Mouse (Mus musculus) left cerebral cortex, postnatal 10 days (tissue): ENCODE data around the gene Clec18a. TPM values are rescaled to one million over a fixed set of nuclear protein-coding genes. Genes with fewer than 3 reads are reported as not detected.
A peak's percentile ranks its signal among the peaks of the same experiment; 100 is the strongest.
"Not testable (repeated sequence)": the region's sequence is repeated elsewhere in the genome, so short reads cannot be mapped to it uniquely, and the experiment has no call there.

Experiments used
- DNase-seq, 2 experiments: peaks; one replicate each; pipeline ENCODE4 v3.0.0; 2021 to 2022; ENCODE audit warnings: low spot score in 2 of 2, mixed read lengths in 1 of 2; ENCODE audit errors: extremely low spot score in 1 of 2
- intact Hi-C: fragments of 180-260 bp; cut with DNase I; formaldehyde crosslinking; loops from one replicate; pipeline ENCODE4 v1.15.1; 2025
- microRNA-seq: library from miRNA; unstranded; fragments of <30 nt; microRNA quantifications from one replicate; pipeline ENCODE4 v1.2.0, GENCODE M21; 2022
- total RNA-seq, 2 experiments: library from RNA; stranded (reverse); gene quantifications; 2 replicates each; pipeline ENCODE4 v1.2.3; 2021

Clec18a gene
- total RNA-seq, 2 experiments from 2014 or later, result 0.26 TPM; not detected in 1

GRCm38 (mm10) chr8:111027391-111027937, 64.8 kb downstream of the Clec18a start:
- peak; percentile 83 to 92 for DNase-seq
- intact Hi-C loops, result no loop called here

- intact Hi-C loops, result not testable (repeated sequence)
These were observed 65.6 kb downstream of the Clec18a start for GRCm38 (mm10) chr8:111026609-111027008.

GRCm38 (mm10) chr8:111010230-111010991, 81.8 kb downstream of the Clec18a start:
- intact Hi-C loops, result loop anchor here (10.0 kb wide), 1 partner anchor 154 kb away; no protein-coding TSS in a partner anchor

More at GRCm38 (mm10) chr8:111026609-111027008, 65.6 kb downstream of the Clec18a start:
- not testable (repeated sequence) for DNase-seq

More at GRCm38 (mm10) chr8:111010230-111010991, 81.8 kb downstream of the Clec18a start:
- DNase-seq, result not testable (repeated sequence)

Small RNA genes within 50 kb of the gene (microRNA-seq; reads per million reads assigned to microRNA genes)
- not detected for gene Gm24103
- not detected for gene Mir3473d

Other genes with a start within 250 kb of the Clec18a start
- 10 to 100 TPM; 50.8 to 59.0 TPM for gene Cog4, start 245.8 kb downstream of the Clec18a start, total RNA-seq
- gene Sf3b3, start 245.6 kb downstream of the Clec18a start, total RNA-seq, result 10 to 100 TPM; 56.0 to 58.3 TPM
- 10 to 100 TPM; 11.5 to 12.0 TPM for gene Fuk, start 189.9 kb downstream of the Clec18a start, total RNA-seq
- gene St3gal2, start 172.5 kb downstream of the Clec18a start, total RNA-seq, result 10 to 100 TPM; 85.5 to 86.1 TPM
- 10 to 100 TPM; 30.9 to 34.4 TPM for gene Ddx19a, start 94.6 kb downstream of the Clec18a start, total RNA-seq
- 10 to 100 TPM; 27.2 to 28.2 TPM for gene Ddx19b, start 60.7 kb downstream of the Clec18a start, total RNA-seq
- gene Aars, start 59.3 kb downstream of the Clec18a start, total RNA-seq, result 100 to 1,000 TPM in 1 of 2 experiments, 10 to 100 TPM in 1; 96.8 to 102 TPM
- not detected for gene Exosc6, start 36.1 kb downstream of the Clec18a start, total RNA-seq
- 10 to 100 TPM; 28.6 to 30.8 TPM for gene Pdpr, start 2.2 kb upstream of the Clec18a start, total RNA-seq
- gene Glg1, start 166.8 kb upstream of the Clec18a start, total RNA-seq, result 100 to 1,000 TPM; 123 to 127 TPM
- 10 to 100 TPM; 17.4 to 17.7 TPM for gene Rfwd3, start 207.8 kb upstream of the Clec18a start, total RNA-seq
- under 1 TPM; 0.34 to 0.58 TPM for gene Mlkl, start 245.8 kb upstream of the Clec18a start, total RNA-seq